Mouse (Mus musculus) olfactory bulb, adult 2 months (tissue): ENCODE data around the gene Ackr2.

Experiments
- CTCF ChIP-seq: fragments of 200-500 bp; IDR thresholded peaks from 2 replicates; pipeline ENCODE4 v1.5.1; 2012; ENCODE audit warnings: low read depth, mild to moderate bottlenecking, low read length, moderate library complexity; ENCODE audit not compliant: insufficient read depth
- POLR2A ChIP-seq: fragments of 200-500 bp; IDR thresholded peaks from 2 replicates; pipeline ENCODE4 v1.6.1; 2012; ENCODE audit warnings: mild to moderate bottlenecking, low read depth, low read length, moderate library complexity; ENCODE audit not compliant: insufficient read depth

GRCm38 (mm10) chr9:121889927-121890440, 8.2 kb upstream of the Ackr2 start:
- TF ChIP-seq CTCF (no peak), POLR2A (no peak)
